Mouse (Mus musculus) kidney, adult 11 months (tissue): ENCODE data around the gene Map4.

Experiments
- DNase-seq: peaks from one replicate; pipeline ENCODE4 v3.0.0; 2022

Gene Map4

GRCm38 (mm10) chr9:110019224-110019623, 88.0 kb downstream of the Map4 start:
- DNase-seq, result no peak

GRCm38 (mm10) chr9:110020405-110020804, 89.1 kb downstream of the Map4 start:
- DNase-seq, result no peak

GRCm38 (mm10) chr9:110021463-110021862, 90.2 kb downstream of the Map4 start:
- DNase-seq, result no peak

- DNase-seq, result no peak
These were observed 90.9 kb downstream of the Map4 start for GRCm38 (mm10) chr9:110022151-110022550.

GRCm38 (mm10) chr9:110035091-110035490, 103.8 kb downstream of the Map4 start:
- no peak for DNase-seq

- no peak for DNase-seq
These were observed 106.6 kb downstream of the Map4 start for GRCm38 (mm10) chr9:110037895-110038294.

GRCm38 (mm10) chr9:110038485-110038884, 107.2 kb downstream of the Map4 start:
- no peak for DNase-seq

- DNase-seq, result no peak
These were observed 113.1 kb downstream of the Map4 start for GRCm38 (mm10) chr9:110044373-110044772.

GRCm38 (mm10) chr9:110045763-110046377, 114.6 kb downstream of the Map4 start:
- DNase-seq, result no peak

- DNase-seq, result no peak
These were observed 116.0 kb downstream of the Map4 start for GRCm38 (mm10) chr9:110047260-110047659.

GRCm38 (mm10) chr9:110047857-110048256, 116.6 kb downstream of the Map4 start:
- DNase-seq, result no peak

GRCm38 (mm10) chr9:110051184-110051583, 119.9 kb downstream of the Map4 start:
- no peak for DNase-seq

GRCm38 (mm10) chr9:110051869-110052661, 120.8 kb downstream of the Map4 start:
- DNase-seq, result no peak

- no peak for DNase-seq
These were observed 121.7 kb downstream of the Map4 start for GRCm38 (mm10) chr9:110052951-110053304.

GRCm38 (mm10) chr9:110053305-110054079, 122.2 kb downstream of the Map4 start:
- DNase-seq, result no peak

GRCm38 (mm10) chr9:110054080-110054421, 122.8 kb downstream of the Map4 start:
- no peak for DNase-seq

GRCm38 (mm10) chr9:110054781-110055180, 123.5 kb downstream of the Map4 start:
- no peak for DNase-seq

GRCm38 (mm10) chr9:110057200-110057599, 125.9 kb downstream of the Map4 start:
- DNase-seq, result no peak

GRCm38 (mm10) chr9:110060761-110061160, 129.5 kb downstream of the Map4 start:
- no peak for DNase-seq

- no peak for DNase-seq
These were observed 131.1 kb downstream of the Map4 start for GRCm38 (mm10) chr9:110062405-110062804.

GRCm38 (mm10) chr9:110062861-110063260, 131.6 kb downstream of the Map4 start:
- DNase-seq, result no peak

- no peak for DNase-seq
These were observed 133.4 kb downstream of the Map4 start for GRCm38 (mm10) chr9:110064641-110065040.

GRCm38 (mm10) chr9:110068745-110069144, 137.5 kb downstream of the Map4 start:
- no peak for DNase-seq

- DNase-seq, result peak; percentile 41
These were observed 139.1 kb downstream of the Map4 start for GRCm38 (mm10) chr9:110070358-110070757.
